Comparison of ENCODE assay signal across 22 mouse cellular contexts in genomic region chr11:24159656-24160055, GRCm38 (mm10).
"Had no signal": no experiment of that assay in that cellular context is flagged by ENCODE, and none has a peak within 500 bp of the region (broad histone marks: within the 10 kb centered on the region; RNA-seq: fewer than 3 reads in every experiment).

No protein-coding gene starts in this region.

- H3K4me3 ChIP-seq: left cerebral cortex, adult 2 months; liver, embryonic 15.5 days; lung, embryonic 15.5 days; megakaryocyte, embryonic 14.5 days; midbrain, embryonic 10.5 days; midbrain, embryonic 13.5 days; myocyte; neural tube, embryonic 13.5 days; stomach, embryonic 15.5 days had no signal

- DNase-seq: kidney, adult 9 months; kidney, postnatal 14 days; kidney, postnatal 4 days; layer of hippocampus, adult 9-11 months; lung, adult 18-20 months; lung, postnatal 10 days; lung, postnatal 36 days; retina, postnatal 1 day; right cerebral cortex, postnatal 25 days; spleen, adult 18-20 months; thymus, postnatal 25 days had no signal

- H3K4me2 ChIP-seq: liver, embryonic 11.5 days; liver, embryonic 15.5 days; lung, embryonic 15.5 days; midbrain, embryonic 13.5 days; neural tube, embryonic 13.5 days; stomach, embryonic 15.5 days had no signal

- H3K27me3 ChIP-seq: liver, embryonic 15.5 days; lung, embryonic 15.5 days; megakaryocyte, embryonic 14.5 days; midbrain, embryonic 13.5 days; neural tube, embryonic 13.5 days; stomach, embryonic 15.5 days had no signal

- ATAC-seq: midbrain, embryonic 13.5 days; midbrain, embryonic 16.5 days had no signal

- H3K4me1 ChIP-seq: stomach, embryonic 15.5 days had no signal

- H3K9me3 ChIP-seq: liver, embryonic 15.5 days; lung, embryonic 15.5 days; megakaryocyte, embryonic 14.5 days; midbrain, embryonic 10.5 days; midbrain, embryonic 13.5 days; neural tube, embryonic 13.5 days; stomach, embryonic 15.5 days had no signal

- H3K27ac ChIP-seq: liver, embryonic 15.5 days; lung, embryonic 15.5 days; midbrain, embryonic 10.5 days; midbrain, embryonic 13.5 days; neural tube, embryonic 13.5 days; stomach, embryonic 15.5 days had no signal

- H3K9ac ChIP-seq: liver, embryonic 15.5 days; lung, embryonic 15.5 days; midbrain, embryonic 13.5 days; neural tube, embryonic 13.5 days; stomach, embryonic 15.5 days had no signal
